Comparison of ENCODE assay signal across 8 mouse cellular contexts in genomic region chr7:31208237-31209054, GRCm38 (mm10). TPM values are rescaled to one million over a fixed set of nuclear protein-coding genes. Genes with fewer than 3 reads are reported as not detected.
DNase-seq lines count a peak whose midpoint lies in the region; ATAC-seq lines count a peak whose summit lies in the region.

No protein-coding gene starts in this region.

- intact Hi-C loops in gastrocnemius, postnatal 36 days (cut with DNase I) = no loop called here
- intact Hi-C loops in left cerebral cortex, postnatal 10 days (cut with DNase I) = no loop called here

- 0 out of 2 replicates have a peak, but pooled peaks cover 2% of the 10 kb centered on the region for H3K9me3 ChIP-seq in intestine, embryonic 14.5 days (ENCODE audit: control insufficient read depth, low read length)

- no peak overlapping the region for H3K27ac ChIP-seq in intestine, embryonic 14.5 days (ENCODE audit: low read depth)

- peak overlapping the region; percentile 67 for H3K4me3 ChIP-seq in intestine, embryonic 14.5 days (ENCODE audit: low read depth, low read length)

- H3K4me2 ChIP-seq in intestine, embryonic 14.5 days (ENCODE audit: low read length) = peak overlapping the region; percentile 61

- WGBS in intestine, embryonic 14.5 days = 37% methylated on average over 34 of the region's 34 CpGs

- no peaks in the 10 kb centered on the region for H3K27me3 ChIP-seq in intestine, embryonic 14.5 days (replicated peaks; ENCODE audit: control insufficient read depth, insufficient read depth, low read length)

- H3K36me3 ChIP-seq in intestine, embryonic 14.5 days (ENCODE audit: control insufficient read depth, insufficient read depth, low read length) = no peaks in the 10 kb centered on the region

- H3K4me1 ChIP-seq in intestine, embryonic 14.5 days (replicated peaks; ENCODE audit: control insufficient read depth, insufficient read depth, low read length) = no peaks in the 10 kb centered on the region

- peak; percentile 56 for DNase-seq in adrenal gland, adult 8-10 months
- DNase-seq in embryo, embryonic 11.5 days (ENCODE audit: low read depth, low spot score) = peak; percentile 71
- DNase-seq in gastrocnemius, postnatal 36 days = peak; percentile 62 to 66
- peak; percentile 86 for DNase-seq in intestine, embryonic 14.5 days (ENCODE audit: low spot score)
- peak; percentile 70 to 87 for DNase-seq in left cerebral cortex, postnatal 10 days (ENCODE audit: extremely low spot score in 1 of 2, low spot score in 2 of 2)
- DNase-seq in right cerebral cortex, postnatal 14 days = peak; percentile 74
- DNase-seq in urinary bladder, postnatal 25 days (ENCODE audit: low spot score) = peak; percentile 70

- peak overlapping the region; percentile 58 for H3K9ac ChIP-seq in intestine, embryonic 14.5 days (ENCODE audit: low read length)

- peak; percentile 85 for ATAC-seq in intestine, embryonic 14.5 days (replicated peaks; ENCODE audit: low FRiP score, low TSS enrichment, low read depth)
- peak; percentile 99 for ATAC-seq in megakaryocyte progenitor cell, adult 5-6 weeks (replicated peaks; ENCODE audit: poor library complexity)

RNA-seq across cellular contexts. Expression of gene Gramd1a, which starts 52.8 kb away (rescaled TPM):
- total RNA-seq in adrenal gland, adult 8-10 months (2022) = 10 to 100 TPM; 37.7 to 65.1 (median 55.4) TPM
- total RNA-seq in gastrocnemius, postnatal 36 days (2021) = 10 to 100 TPM; 36.2 to 45.2 TPM
- 54.2 and 66.2 TPM in 2 replicates for polyA plus RNA-seq in intestine, embryonic 14.5 days (2014; fragmentation: Nextera tagmentation; extraction: Ambion mirVana)
- 100 to 1,000 TPM; 131 to 138 TPM for total RNA-seq in left cerebral cortex, postnatal 10 days (2021)
- total RNA-seq in megakaryocyte progenitor cell, adult 5-6 weeks (2015) = 67.1 and 71.7 TPM in 2 replicates
- 24.6 and 28.8 TPM in 2 replicates for total RNA-seq in megakaryocyte progenitor cell, adult 5-6 weeks (2017)
